Mouse (Mus musculus): ENCODE measurements around the gene Plekha3.
A peak's percentile ranks its signal among the peaks of the same experiment; 100 is the strongest.

The Plekha3 gene

GRCm38 (mm10) chr2:76674725-76675427, at the start of gene Plekha3:
Gene Plekha3, plus strand, starts transcription at chr2:76675281.
- peak; percentile 92 for DNase-seq

GRCm38 (mm10) chr2:76630293-76630692, 44.8 kb upstream of the Plekha3 start:
- no peak for DNase-seq

- no peak for DNase-seq
Measured at GRCm38 (mm10) chr2:76631600-76631999, 43.5 kb upstream of the Plekha3 start.

GRCm38 (mm10) chr2:76639637-76640036, 35.4 kb upstream of the Plekha3 start:
- no peak for DNase-seq

- DNase-seq: no peak
Measured at GRCm38 (mm10) chr2:76643801-76644200, 31.3 kb upstream of the Plekha3 start.

GRCm38 (mm10) chr2:76647441-76647869, 27.6 kb upstream of the Plekha3 start:
- DNase-seq: no peak

GRCm38 (mm10) chr2:76647883-76648570, 27.1 kb upstream of the Plekha3 start, which contains the start of the genes Prkra and Pjvk:
Gene Prkra, minus strand, starts transcription at chr2:76648015.
Gene Pjvk, plus strand, starts transcription at chr2:76648476.
- peak; percentile 99 for DNase-seq

GRCm38 (mm10) chr2:76648666-76649141, 26.4 kb upstream of the Plekha3 start:
- peak; percentile 26 for DNase-seq

- DNase-seq: no peak
Measured at GRCm38 (mm10) chr2:76653070-76653469, 22.0 kb upstream of the Plekha3 start.

- DNase-seq: peak; percentile 24
Measured at GRCm38 (mm10) chr2:76654646-76655045, 20.4 kb upstream of the Plekha3 start.

- DNase-seq: no peak
Measured at GRCm38 (mm10) chr2:76655444-76655843, 19.6 kb upstream of the Plekha3 start.

- DNase-seq: peak; percentile 42
Measured at GRCm38 (mm10) chr2:76655982-76656381, 19.1 kb upstream of the Plekha3 start.

- DNase-seq: no peak
Measured at GRCm38 (mm10) chr2:76658551-76658950, 16.5 kb upstream of the Plekha3 start.

- no peak for DNase-seq
Measured at GRCm38 (mm10) chr2:76659419-76659818, 15.7 kb upstream of the Plekha3 start.

- no peak for DNase-seq
Measured at GRCm38 (mm10) chr2:76665531-76665930, 9.6 kb upstream of the Plekha3 start.

- no peak for DNase-seq
Measured at GRCm38 (mm10) chr2:76667200-76667599, 7.9 kb upstream of the Plekha3 start.

- DNase-seq: no peak
Measured at GRCm38 (mm10) chr2:76671641-76672040, 3.4 kb upstream of the Plekha3 start.

GRCm38 (mm10) chr2:76672134-76672745, 2.8 kb upstream of the Plekha3 start:
- no peak for DNase-seq

- DNase-seq: peak; percentile 94
Measured at GRCm38 (mm10) chr2:76672966-76673392, 2.1 kb upstream of the Plekha3 start, which contains the start of gene Fkbp7. Gene Fkbp7, minus strand, starts transcription at chr2:76673116.

- peak; percentile 80 for DNase-seq
Measured at GRCm38 (mm10) chr2:76673472-76674081, 1.5 kb upstream of the Plekha3 start.

- peak; percentile 24 for DNase-seq
Measured at GRCm38 (mm10) chr2:76675451-76675850, 370 bp downstream of the Plekha3 start.

- no peak for DNase-seq
Measured at GRCm38 (mm10) chr2:76675949-76676348, 868 bp downstream of the Plekha3 start.

Data from lung, postnatal 10 days (tissue).